Mouse (Mus musculus): Measurements from ENCODE around the gene Ocel1. TPM values are rescaled to one million over a fixed set of nuclear protein-coding genes. Genes with fewer than 3 reads are reported as not detected.
A peak's percentile ranks its signal among the peaks of the same experiment; 100 is the strongest.

Ocel1 gene
- total RNA-seq, 4 experiments from 2014 or later: 15.9 to 18.8 (median 17.7) TPM

DNA sequence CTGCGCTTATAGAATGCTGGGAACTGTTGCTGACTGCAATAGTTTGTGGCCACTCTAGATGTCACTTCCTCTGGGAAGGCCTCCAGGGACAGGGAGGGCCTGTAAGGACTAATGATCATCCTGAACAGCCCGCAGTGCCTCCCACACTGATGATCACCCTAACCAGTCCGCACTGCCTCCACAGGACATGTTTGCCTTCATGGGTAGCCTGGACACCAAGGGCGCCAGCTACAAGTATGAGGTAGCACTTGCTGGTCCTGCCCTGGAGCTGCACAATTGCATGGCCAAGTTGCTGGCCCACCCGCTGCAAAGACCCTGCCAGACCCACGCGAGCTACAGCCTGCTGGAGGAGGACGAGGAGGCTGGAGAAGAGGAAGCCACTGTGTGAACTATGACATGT is 32.9 kb downstream of the Ocel1 start:
- DNase-seq: no peak

- DNase-seq: no peak
Observed at GRCm38 (mm10) chr8:71404951-71405351, 33.9 kb downstream of the Ocel1 start.

GRCm38 (mm10) chr8:71405401-71406098 is 34.5 kb downstream of the Ocel1 start, which contains the start of gene Ankle1:
TSS of gene Ankle1 (plus strand) at chr8:71406010.
- peak; percentile 94 for DNase-seq

DNA sequence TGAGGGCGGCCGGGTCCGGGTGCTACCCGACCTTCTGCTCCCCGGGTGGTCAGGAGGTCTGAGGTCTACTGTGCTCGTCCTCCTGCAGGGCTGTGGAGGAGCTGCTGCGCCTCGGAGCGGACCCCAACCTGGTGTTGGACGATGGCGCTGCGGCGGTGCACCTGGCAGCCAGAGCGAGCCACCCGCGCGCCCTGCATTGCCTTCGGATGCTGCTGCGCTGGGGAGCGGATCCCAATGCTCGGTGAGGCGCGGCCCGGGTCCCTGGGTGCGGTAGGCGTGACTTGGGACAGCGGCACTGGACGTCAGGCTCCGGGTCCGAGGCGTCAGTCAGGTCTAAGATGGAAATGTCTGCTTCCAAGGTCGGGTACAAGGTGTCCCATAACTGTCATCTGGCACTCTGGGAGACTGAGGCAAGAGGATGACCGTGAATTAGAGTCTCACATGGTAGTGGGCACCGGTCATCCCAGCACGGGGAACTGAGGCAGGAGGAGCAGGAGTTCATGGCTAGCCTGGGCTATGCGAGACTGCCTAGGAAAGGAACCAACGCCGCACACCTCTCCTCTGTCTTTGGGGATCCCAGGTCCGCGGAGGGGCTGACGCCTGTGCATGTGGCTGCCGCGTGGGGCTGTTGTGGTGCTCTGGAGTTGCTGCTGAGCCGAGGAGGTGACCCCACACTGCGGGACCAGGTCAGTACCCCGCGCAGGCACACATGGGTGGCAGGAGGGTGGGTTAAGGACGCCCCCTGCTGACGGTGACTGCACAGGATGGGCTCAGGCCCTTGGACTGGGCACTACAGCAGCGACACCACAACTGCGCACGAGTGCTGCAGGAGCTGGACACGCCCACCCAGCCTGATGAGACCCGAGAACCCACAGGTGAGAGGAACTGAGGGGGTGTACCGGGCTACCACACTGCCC is 35.3 kb downstream of the Ocel1 start:
- no peak for DNase-seq

- DNase-seq: no peak
Observed at GRCm38 (mm10) chr8:71407441-71407840, 36.3 kb downstream of the Ocel1 start.

DNA sequence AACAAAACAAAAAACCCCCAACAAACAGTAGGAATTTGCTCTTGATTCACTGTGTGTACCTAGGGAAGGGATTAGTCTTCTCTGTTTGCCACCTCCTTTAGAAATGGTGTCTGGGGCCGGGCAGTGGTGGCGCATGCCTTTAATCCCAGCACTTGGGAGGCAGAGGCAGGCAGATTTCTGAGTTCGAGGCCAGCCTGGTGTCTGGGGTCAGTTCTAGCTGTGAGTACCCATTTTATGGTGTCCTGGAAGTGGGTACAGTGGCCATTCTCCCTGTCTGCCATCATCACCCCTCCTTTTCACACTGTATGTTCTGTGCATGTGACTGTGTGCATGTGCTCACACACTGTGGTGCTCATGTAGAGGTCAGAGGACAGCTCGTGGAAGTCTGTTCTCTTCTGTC is 37.1 kb downstream of the Ocel1 start:
- no peak for DNase-seq

DNA sequence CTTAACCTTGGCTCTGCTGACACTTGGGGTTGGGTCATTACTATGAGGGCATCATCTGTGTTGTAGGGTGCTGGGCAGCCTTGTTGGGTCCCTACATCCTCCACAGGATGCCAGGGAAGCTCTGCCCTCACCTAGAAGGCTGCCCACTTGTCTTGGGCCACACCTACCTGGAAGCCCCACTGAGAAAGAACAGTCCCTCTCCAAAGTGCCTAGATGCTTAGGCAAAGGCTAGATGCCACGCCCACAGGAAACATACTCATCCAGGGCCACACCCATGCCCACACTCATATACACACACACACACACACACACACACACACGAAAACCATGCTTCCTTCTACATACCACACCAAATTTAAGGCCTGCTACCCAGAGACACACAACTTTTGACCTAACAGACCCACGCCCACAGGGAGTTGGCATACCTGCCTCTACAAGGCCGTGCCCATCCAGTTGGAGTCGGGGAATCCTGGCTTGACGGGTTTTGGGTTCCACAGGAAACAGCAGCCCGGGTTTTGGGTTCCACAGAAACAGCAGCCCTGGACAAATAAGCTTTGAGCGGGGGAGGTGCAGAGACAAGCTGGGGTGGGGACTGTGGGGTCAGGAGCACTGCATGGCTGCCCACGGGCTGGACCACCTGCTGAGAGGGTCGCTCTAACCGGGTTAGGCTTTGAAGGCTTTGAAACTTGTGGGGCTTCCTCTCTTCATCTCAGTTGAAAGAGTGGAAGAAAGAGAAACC is 40.6 kb downstream of the Ocel1 start:
- no peak for DNase-seq

DNA sequence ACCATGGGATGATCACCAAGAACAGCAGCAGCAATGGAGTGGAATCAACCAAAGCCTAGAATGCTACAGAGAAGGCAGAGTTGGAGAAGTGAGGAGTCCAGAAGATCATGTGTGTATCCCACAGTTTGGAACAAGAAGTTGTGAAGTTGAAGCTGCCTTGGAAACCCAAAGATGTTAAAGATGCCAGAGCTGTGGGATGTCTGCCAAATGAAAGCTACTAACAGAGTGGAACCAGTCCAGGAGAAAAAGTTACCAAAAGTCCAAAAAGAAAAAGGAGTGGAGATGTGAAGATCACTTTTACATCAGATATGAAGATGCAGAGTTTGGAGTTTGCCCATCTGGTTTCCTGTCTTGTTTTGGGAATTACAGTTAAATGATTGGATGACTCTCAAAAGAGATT is 51.0 kb downstream of the Ocel1 start:
- DNase-seq: no peak

Other genes starting within 250 kb of the Ocel1 start
- gene Myo9b, start 98.6 kb upstream of the Ocel1 start, total RNA-seq (2022): 10 to 100 TPM; 35.6 to 57.9 (median 44.9) TPM
- gene Haus8, start 98.4 kb upstream of the Ocel1 start, total RNA-seq (2022): 10 to 100 TPM; 11.0 to 22.3 (median 16.0) TPM
- 100 to 1,000 TPM; 203 to 262 (median 232) TPM for gene Use1, start 4.5 kb upstream of the Ocel1 start, total RNA-seq (2022)
- gene Nr2f6, start 10.7 kb downstream of the Ocel1 start, total RNA-seq (2022): 10 to 100 TPM; 59.1 to 67.2 (median 62.7) TPM
- gene Ushbp1, start 24.5 kb downstream of the Ocel1 start, total RNA-seq (2022): 10 to 100 TPM; 11.4 to 25.1 (median 18.2) TPM
- gene Babam1, start 25.6 kb downstream of the Ocel1 start, total RNA-seq (2022): 100 to 1,000 TPM; 101 to 137 (median 120) TPM
- gene Ankle1, start 34.7 kb downstream of the Ocel1 start, total RNA-seq (2022): 1 to 10 TPM in 1 of 4 experiments, under 1 TPM in 2, not detected in 1; 0.56 to 1.2 (median 0.92) TPM
- 10 to 100 TPM; 85.3 to 96.2 (median 92.1) TPM for gene Abhd8, start 92.4 kb downstream of the Ocel1 start, total RNA-seq (2022)
- gene Mrpl34, start 93.7 kb downstream of the Ocel1 start, total RNA-seq (2022): 100 to 1,000 TPM in 1 of 4 experiments, 10 to 100 TPM in 3; 64.7 to 108 (median 88.7) TPM
- gene Dda1, start 97.9 kb downstream of the Ocel1 start, total RNA-seq (2022): 10 to 100 TPM; 51.7 to 65.2 (median 57.9) TPM
- 10 to 100 TPM; 13.5 to 24.7 (median 20.6) TPM for gene Ano8, start 114.7 kb downstream of the Ocel1 start, total RNA-seq (2022)
- 10 to 100 TPM; 23.1 to 32.0 (median 29.0) TPM for gene Gtpbp3, start 116.8 kb downstream of the Ocel1 start, total RNA-seq (2022)
- gene Plvap, start 140.5 kb downstream of the Ocel1 start, total RNA-seq (2022): 100 to 1,000 TPM; 195 to 255 (median 230) TPM
- not detected for gene Ccdc194, start 154.4 kb downstream of the Ocel1 start, total RNA-seq (2022)
- gene Bst2, start 166.2 kb downstream of the Ocel1 start, total RNA-seq (2022): 10 to 100 TPM; 54.3 to 91.2 (median 67.9) TPM
- 10 to 100 TPM; 72.6 to 87.3 (median 82.3) TPM for gene Mvb12a, start 171.6 kb downstream of the Ocel1 start, total RNA-seq (2022)
- 1 to 10 TPM; 5.1 to 7.0 (median 5.8) TPM for gene Tmem221, start 187.6 kb downstream of the Ocel1 start, total RNA-seq (2022)
- 1 to 10 TPM in 1 of 4 experiments, under 1 TPM in 3; 0.40 to 1.3 (median 0.49) TPM for gene Nxnl1, start 195.3 kb downstream of the Ocel1 start, total RNA-seq (2022)
- 100 to 1,000 TPM; 141 to 186 (median 160) TPM for gene Slc27a1, start 197.6 kb downstream of the Ocel1 start, total RNA-seq (2022)
- gene Pgls, start 220.9 kb downstream of the Ocel1 start, total RNA-seq (2022): 100 to 1,000 TPM; 116 to 141 (median 124) TPM
- 1 to 10 TPM; 1.5 to 3.0 (median 2.3) TPM for gene Fam129c, start 226.3 kb downstream of the Ocel1 start, total RNA-seq (2022)
- 10 to 100 TPM; 64.7 to 78.0 (median 69.1) TPM for gene Colgalt1, start 239.7 kb downstream of the Ocel1 start, total RNA-seq (2022)